Mouse (Mus musculus) 3134 (cell line): ENCODE data around the gene Socs7.
A peak's percentile ranks its signal among the peaks of the same experiment; 100 is the strongest.

ENCODE experiments used
- DNase-seq: peaks from one replicate; pipeline ENCODE4 v3.0.0-alpha.2; 2011; ENCODE audit warnings: low spot score; ENCODE audit not compliant: insufficient read length; ENCODE audit errors: extremely low read depth

Socs7 gene

DNA sequence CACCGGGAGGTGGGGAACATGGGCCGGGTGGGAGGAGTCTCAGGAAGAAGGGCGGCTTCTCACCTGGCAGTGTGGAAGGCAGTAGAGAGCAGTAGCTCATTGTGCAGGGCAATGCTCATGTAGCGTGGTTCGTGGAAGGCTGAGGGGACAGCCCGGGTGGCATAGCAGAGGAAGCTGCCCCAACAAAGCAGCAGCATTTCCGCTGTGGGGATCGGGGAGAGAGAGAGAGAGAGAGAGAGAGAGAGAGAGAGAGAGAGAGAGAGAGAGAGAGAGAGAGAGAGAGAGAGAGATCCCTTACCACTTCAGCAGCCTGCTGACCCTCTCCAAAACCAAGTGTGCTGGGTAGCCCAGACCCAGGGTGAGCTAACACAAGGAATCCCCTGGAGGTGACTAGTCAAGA is 19.2 kb upstream of the Socs7 start:
- DNase-seq: no peak

DNA sequence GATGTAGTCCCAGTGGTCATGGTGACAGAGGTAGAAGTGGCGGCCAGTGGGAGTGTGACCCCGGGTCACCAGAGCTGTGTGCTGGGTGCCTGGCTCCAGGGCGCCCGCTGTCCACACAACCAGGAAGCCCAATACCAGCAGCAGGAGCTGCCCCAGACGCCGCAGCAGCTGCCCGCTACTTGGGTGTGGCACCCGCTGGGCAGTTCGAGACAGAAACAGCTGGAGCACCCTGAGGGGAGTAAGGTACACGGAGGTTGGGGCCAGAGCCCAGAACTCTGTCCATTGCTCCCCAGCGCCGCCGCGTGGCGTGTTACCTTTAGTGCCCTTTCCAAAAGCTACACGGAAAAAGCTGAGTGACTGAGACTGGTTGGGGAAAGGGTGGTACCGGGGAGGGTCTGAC is 18.7 kb upstream of the Socs7 start:
- peak; percentile 66 for DNase-seq

DNA sequence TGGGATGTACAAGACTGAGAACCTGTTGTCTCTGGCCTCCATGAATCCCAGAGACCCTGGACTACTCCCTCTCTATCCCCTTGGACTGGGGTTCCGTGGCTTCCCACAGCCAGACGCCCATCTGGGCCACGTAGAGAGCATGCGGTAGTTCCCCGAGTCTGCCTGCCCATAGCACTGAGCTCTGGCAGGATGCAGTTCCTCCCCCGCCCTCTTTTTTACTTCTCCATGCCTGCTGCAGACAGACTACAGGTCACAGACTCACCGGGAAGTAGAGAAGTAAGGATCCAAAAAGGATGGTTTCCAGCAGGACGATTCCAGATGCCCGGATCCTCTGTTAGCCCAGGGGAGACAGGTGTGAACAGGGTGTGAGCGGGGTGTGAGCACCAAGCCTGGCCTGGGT is 16.9 kb upstream of the Socs7 start:
- no peak for DNase-seq

DNA sequence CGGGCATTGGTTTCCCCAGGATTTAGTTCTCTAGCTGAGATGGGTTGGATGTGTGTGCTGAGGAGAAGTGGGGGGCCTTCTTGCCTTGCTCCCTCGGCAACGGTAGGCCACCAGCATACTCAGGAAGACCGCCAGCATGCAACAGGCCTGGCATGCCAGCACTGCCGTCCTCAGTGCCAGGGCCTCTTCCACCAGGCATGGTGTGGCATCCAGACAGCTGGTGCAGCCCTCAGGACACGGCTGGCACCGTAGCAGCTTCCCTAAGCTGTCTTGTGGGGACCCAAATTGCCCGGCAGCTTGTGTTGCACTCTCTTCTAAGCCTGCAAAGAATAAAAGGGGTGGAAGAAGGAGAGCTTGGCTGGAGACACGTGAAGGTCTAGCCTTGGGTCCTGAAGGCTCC is 16.0 kb upstream of the Socs7 start:
- no peak for DNase-seq

DNA sequence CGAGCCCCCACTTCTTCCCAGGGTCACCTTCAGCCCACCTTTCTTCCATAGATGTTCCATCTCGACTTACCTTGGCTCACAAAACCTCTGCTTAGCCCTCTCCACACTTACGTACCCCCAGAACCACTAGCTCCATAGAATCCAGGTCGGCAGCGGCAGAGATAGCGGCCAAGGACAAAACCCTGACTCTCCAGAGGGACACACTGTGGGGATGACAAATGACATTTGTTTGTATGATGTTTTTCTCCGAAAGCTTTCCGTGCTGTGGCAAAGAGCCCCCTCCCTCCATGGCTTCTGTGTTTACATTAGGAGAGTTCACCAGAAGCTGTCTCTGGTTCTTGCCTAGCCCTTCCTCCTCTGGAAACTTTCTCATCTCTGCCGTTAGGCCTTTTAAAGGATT is 15.1 kb upstream of the Socs7 start:
- no peak for DNase-seq

DNA sequence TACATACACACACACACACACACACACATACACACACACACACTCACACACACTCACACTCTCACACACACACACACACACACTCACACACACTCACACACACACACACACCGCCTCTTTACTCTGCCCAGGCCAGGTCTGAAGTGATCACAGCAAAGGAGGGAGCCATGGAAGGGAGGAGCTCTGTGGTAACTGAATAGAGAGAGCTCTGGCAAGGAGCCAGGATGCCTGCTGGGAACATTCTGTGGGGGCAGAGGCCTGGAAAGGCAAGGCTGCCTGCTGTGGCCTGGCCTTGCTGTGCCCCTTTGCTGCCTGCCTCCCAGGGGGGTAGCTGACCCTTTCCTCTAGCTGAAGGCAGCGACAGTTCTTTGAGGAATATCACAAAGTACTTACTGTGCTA is 12.3 kb upstream of the Socs7 start:
- DNase-seq: peak; percentile 61

- DNase-seq: no peak
Measured at GRCm38 (mm10) chr11:97352027-97352684, 10.2 kb upstream of the Socs7 start, which contains the start of gene Gpr179. Gene Gpr179, minus strand, starts transcription at chr11:97352077.

DNA sequence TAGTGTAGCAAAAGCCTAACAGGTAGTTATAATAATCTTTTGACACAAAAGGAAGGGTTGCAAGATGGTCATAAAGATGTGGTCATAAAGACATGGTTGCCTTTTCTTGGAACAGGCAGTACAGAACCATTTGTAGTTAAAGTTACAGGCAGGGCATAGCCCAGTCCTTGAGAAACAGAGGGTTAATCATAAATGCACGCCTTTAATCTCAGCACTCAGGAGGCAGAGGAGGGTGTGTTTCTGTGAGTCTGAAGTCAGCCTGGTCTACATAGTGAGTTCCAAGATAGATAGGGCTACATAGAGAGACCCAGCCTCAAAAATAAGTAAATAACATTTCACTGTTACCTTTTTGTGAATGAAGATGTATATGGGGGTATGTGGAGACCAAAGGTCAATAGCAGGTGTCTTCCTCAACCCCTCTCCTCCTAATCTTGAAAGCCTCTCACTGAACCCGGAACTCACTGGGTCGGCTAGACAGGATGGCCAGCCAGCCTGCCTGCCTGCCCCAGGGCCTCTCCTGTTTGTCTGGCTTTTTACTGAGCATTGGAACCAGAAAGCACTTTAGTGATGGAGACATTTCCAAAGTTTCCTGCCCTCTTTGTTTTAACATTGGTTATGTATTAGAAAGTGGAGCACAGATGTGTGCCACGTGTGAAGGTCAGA is 9.3 kb upstream of the Socs7 start:
- DNase-seq: no peak

DNA sequence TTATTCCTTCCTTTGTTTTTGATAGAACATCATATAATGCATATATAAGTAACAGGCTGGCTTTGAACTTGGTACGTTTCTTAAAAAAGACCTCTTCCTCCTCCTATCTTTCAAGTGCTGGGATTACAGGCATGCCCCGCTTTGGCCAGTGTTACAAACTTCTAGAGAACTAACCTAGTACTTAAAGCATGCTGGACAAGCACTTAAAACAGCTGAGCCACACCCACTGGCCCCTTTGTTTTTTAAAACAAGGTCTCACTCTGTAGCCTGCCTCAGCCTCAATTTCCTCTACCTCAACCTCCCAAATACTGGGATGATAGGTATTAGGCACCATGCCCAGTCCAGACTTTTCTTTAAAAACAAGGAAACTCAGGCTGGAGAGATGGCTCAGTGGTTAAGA is 7.7 kb upstream of the Socs7 start:
- DNase-seq: no peak

DNA sequence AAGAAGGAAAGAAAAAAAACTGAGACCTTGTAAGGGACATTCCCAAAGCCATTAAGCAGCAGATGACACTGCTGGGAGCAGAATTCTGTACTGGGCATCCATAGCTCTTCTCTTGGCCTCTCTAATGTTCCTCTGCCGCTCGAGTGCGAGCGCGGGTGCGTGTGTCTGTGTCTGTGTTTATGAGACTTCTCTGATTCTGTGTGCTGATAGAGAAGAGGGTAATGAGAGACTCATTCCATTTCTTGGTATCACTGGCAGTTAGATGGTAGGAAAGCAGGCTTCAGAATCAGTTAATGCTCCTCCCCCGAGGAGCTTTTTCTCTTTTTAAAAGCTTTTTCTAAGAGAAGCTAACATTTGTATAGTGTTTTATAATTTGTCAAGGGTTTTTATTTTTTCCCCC is 7.1 kb upstream of the Socs7 start:
- DNase-seq: no peak

DNA sequence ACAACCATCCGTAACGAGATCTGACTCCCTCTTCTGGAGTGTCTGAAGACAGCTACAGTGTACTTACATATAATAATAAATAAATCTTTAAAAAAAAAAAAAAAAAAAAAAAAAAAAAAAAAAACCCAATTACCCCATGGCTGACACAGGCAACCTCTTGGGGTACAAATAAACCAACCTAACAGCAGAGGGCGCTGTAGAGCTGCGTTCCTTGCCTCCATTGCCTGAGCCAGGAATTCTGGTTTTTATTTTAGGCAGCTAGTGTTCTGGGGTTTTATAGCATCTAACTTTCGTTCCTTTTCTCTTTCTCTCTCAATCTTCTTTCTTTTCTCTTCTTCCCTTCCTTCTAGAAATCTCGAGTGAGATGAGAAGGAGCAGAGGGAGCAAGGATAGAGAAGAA is 4.7 kb upstream of the Socs7 start:
- DNase-seq: peak; percentile 38

DNA sequence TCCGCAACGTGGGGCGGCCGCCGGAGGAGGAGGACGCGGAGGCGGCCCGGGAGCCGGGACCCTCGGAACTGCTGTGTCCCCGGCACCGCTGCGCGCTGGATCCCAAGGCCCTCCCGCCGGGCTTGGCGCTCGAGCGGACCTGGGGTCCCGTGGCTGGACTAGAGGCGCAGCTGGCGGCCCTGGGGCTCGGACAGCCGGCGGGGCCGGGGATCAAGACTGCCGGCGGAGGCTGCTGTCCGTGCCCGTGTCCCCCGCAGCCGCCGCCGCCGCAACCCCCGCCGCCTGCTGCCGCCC is 245 bp downstream of the Socs7 start:
- DNase-seq: no peak

DNA sequence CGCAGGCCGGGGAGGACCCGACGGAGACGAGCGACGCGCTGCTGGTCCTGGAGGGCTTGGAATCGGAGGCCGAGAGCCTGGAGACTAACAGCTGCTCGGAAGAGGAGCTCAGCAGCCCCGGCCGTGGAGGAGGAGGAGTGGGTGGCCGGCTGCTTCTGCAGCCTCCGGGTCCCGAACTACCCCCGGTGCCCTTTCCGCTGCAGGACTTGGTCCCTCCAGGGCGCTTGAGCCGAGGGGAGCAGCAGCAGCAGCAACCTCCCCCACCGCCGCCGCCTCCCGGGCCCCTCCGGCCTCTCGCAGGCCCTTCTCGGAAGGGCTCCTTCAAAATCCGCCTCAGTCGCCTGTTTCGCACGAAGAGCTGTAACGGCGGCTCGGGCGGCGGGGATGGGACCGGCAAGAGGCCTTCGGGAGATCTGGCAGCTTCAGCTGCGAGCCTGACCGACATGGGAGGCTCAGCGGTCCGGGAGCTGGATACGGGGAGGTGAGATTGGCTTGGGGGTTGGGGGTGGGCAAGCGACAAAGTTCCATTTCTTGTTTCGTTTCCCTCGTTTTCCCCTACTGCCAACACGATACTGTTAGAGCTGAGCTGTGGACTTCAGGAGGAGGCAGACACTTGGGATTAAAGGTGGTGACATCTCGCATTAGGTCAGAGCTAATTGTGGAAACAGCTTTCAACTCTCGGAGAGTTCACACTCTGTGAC is 742 bp downstream of the Socs7 start:
- DNase-seq: peak; percentile 70

DNA sequence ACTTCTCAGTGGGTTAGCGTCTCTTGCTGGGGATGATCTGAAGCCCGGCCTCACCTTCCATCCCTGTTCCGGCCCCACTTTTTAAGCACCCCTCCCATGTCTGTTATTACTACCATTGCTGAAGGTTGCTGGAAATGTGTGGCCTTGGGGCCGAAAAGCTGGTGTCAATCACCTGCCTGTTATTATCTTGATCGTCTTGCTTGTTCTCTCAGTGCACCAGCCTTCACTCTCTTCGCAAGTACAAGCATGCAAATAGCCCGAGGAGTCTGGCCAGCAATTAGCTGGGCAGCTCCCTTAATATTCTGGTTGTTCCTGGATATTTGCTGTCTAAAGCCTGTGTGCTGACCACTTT is 1.3 kb downstream of the Socs7 start:
- DNase-seq: no peak

- DNase-seq: no peak
Measured at GRCm38 (mm10) chr11:97365556-97365955, 3.2 kb downstream of the Socs7 start.

DNA sequence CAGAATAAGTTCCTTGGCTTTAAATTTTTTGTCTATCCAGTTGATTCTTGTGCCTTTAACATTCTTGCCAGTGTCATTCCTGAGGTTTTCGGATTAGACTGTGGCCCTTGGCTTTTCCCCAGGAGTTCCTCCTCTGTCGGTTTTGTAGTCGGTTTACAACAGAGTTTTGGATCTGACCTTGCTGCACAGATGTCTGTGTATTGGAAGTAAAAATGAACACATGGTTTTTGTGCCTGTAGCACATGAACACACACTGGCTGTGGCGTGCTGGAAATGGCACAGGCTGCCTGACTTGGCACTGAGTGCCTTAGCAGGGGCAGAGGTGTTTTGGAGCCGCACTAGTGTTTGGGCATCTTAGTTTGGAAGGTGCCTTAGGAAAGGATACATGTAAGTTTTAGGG is 6.2 kb downstream of the Socs7 start:
- no peak for DNase-seq

DNA sequence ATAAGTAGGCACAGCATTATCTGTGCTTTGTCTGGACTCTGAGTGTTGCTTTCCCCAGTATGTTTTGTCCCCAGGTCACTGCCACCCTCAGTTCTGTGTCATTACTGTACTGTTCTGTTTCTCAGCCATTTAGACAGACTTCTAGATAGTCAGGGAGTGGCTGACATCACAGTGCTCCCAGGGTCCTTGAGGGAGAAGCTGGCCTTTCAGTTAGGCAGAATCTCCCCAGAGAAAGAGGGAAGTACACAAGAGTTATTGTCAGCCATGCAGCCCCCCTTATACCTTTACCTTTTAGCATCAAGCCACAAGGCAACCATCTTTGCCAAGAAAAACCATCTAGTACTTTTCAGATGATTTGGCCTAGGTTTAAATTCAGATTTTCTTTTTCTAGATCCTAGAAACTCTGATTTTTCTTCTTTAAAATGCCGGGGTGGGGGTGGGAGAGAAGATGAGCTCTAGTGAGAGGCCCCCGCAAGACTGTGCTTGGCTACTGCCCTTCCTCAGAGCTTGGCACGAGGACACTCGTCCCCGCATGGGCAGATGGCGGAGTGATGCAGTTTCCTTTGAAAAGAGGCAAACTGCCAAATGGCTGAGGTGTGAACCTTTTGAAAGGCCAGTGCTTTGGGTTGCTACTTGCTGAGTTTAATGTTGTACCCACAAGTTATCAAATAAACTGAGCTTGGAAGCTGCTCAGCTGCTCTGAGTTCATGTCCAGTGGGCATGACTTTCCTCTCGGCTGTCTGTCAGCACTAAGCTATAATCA is 8.2 kb downstream of the Socs7 start:
- DNase-seq: no peak

DNA sequence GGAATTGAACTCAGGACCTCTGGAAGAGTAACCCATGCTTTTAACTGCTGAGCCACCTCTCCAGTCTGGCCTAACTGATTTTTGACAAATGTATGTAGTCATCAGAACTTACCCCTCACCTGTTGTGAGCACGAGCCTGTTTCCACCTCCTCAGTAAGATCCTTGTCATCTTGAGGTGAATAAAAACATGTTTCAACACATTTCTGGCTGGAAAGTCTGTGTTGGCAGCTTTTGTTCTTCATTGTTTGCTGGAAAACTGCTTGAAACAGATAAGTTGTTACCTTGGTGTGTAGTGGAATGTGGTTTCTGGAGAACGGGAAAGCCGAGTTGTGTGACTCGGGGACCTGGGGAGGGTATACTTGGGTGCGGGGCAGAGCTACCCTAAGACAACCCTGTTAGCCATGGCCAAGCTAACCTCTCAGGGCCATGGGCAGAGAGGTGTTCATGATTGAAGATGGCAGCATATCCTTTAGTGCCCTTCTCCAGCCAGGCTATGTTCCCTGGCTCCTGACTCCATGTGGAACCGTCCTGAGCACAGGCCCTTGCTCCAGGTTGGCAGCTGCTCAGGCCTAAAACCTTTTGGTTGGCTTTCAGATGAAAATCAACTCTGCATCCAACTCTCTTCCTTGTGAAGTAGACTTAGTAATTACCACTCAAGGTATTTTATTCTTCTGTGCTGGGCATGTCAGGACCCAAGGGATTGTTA is 10.0 kb downstream of the Socs7 start:
- DNase-seq: no peak

GRCm38 (mm10) chr11:97373402-97373801 is 11.1 kb downstream of the Socs7 start:
- DNase-seq: no peak

DNA sequence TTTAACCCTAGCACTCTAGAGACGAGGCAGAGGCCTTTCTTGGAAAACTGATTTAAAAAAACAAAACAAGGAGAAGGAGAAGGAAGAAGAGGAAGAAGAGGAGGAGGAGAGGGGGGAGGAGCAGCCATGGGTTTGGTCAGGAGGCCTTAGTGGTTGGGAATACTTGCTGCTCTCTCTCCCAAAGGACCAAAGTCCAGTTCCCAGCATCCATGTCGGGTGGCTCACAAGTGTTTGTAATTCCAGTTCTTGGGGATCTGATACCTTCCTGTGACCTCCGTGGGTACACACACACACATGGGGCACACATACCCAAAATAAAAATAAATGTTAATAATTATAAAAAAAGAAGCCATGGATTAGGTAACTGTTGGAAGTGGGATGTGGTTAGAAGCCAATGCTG is 17.7 kb downstream of the Socs7 start:
- no peak for DNase-seq

DNA sequence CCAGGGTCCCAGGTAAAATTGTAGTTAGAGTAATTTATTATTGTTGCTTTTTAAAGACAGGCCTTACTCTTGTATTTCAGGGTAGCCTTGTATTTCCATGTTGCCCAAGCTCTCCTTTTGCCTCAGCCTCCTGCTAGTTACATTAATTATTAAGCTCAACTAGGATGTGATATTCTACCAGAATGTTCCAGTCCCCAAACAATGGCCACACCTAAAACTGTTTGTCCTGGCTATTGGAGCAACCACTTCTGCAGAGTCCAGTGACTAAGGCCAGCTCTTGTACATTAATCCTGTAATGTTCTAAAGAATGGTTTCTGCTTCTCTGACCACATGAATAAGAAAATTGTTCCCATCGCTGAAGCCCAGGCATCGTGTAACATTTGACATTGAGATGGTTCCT is 20.7 kb downstream of the Socs7 start:
- no peak for DNase-seq
